Mouse (Mus musculus): Measurements from ENCODE around the gene 4933434E20Rik. TPM values are rescaled to one million over a fixed set of nuclear protein-coding genes. Genes with fewer than 3 reads are reported as not detected.
A peak's percentile ranks its signal among the peaks of the same experiment; 100 is the strongest.

Gene 4933434E20Rik
- polyA plus RNA-seq, 1 experiment from 2014 or later: 143 TPM

GRCm38 (mm10) chr3:90081365-90082240 is 30.2 kb downstream of the 4933434E20Rik start:
- Histone ChIP-seq H3K9ac (peak overlapping the region; percentile 45), H3K4me2 (peak overlapping the region; percentile 77), H3K9me3 (ENCODE audit: low read depth, low read length) (no peaks in the 10 kb centered on the region), H3K27ac (ENCODE audit: low read depth) (peak overlapping the region; percentile 78), H3K27me3 (ENCODE audit: insufficient read depth, low read length) (no peaks in the 10 kb centered on the region), H3K36me3 (ENCODE audit: insufficient read depth) (peaks cover 17% of the 10 kb centered on the region), H3K4me1 (ENCODE audit: insufficient read depth) (peaks cover 27% of the 10 kb centered on the region), H3K4me3 (ENCODE audit: low read depth, low read length) (peak overlapping the region; percentile 96)
- WGBS: 61% methylated on average over 5 of the region's 5 CpGs
- DNase-seq (peak; percentile 36), ATAC-seq (ENCODE audit: insufficient read depth) (no peak)
- TF ChIP-seq CTCF (IDR thresholded peaks at IDR 0.05; ENCODE audit: low read depth): no peak

- peak overlapping the region; percentile 77 for H3K4me2 ChIP-seq
- peaks cover 31% of the 10 kb centered on the region for H3K36me3 ChIP-seq (ENCODE audit: insufficient read depth)
- DNase-seq: peak; percentile 42
- peak overlapping the region; percentile 96 for H3K4me3 ChIP-seq (ENCODE audit: low read depth, low read length)
- H3K27me3 ChIP-seq (ENCODE audit: insufficient read depth, low read length): no peaks in the 10 kb centered on the region
- 28% methylated on average over 5 of the region's 5 CpGs for WGBS
- peak overlapping the region; percentile 14; the same call in 1 of the 2 replicates for H3K9ac ChIP-seq
- H3K4me1 ChIP-seq (ENCODE audit: insufficient read depth): peaks cover 27% of the 10 kb centered on the region
- no peak for ATAC-seq (ENCODE audit: insufficient read depth)
- H3K27ac ChIP-seq (ENCODE audit: low read depth): peak overlapping the region; percentile 81
- H3K9me3 ChIP-seq (ENCODE audit: low read depth, low read length): no peaks in the 10 kb centered on the region
- TF ChIP-seq CTCF (IDR thresholded peaks at IDR 0.05; ENCODE audit: low read depth): no peak
Observed at GRCm38 (mm10) chr3:90083034-90083433, 31.6 kb downstream of the 4933434E20Rik start.

- Histone ChIP-seq H3K4me1 (ENCODE audit: insufficient read depth) (peaks cover 27% of the 10 kb centered on the region), H3K27ac (ENCODE audit: low read depth) (peak overlapping the region; percentile 81), H3K36me3 (ENCODE audit: insufficient read depth) (peaks cover 39% of the 10 kb centered on the region), H3K4me2 (peak overlapping the region; percentile 77), H3K9ac (no peak overlapping the region), H3K9me3 (ENCODE audit: low read depth, low read length) (no peaks in the 10 kb centered on the region), H3K4me3 (ENCODE audit: low read depth, low read length) (peak overlapping the region; percentile 96; the same call in 1 of the 2 replicates), H3K27me3 (ENCODE audit: insufficient read depth, low read length) (no peaks in the 10 kb centered on the region)
- ATAC-seq (ENCODE audit: insufficient read depth) (no peak), DNase-seq (peak; percentile 51)
- no peak for TF ChIP-seq CTCF (IDR thresholded peaks at IDR 0.05; ENCODE audit: low read depth)
- 14% methylated on average over 3 of the region's 3 CpGs for WGBS
Observed at GRCm38 (mm10) chr3:90083698-90084324, 32.4 kb downstream of the 4933434E20Rik start.

- no peaks in the 10 kb centered on the region for H3K27me3 ChIP-seq (ENCODE audit: insufficient read depth, low read length)
- WGBS: 61% methylated on average over 4 of the region's 4 CpGs
- no peak for ATAC-seq (ENCODE audit: insufficient read depth)
- no peak overlapping the region for H3K9ac ChIP-seq
- no peak overlapping the region for H3K4me2 ChIP-seq
- H3K4me3 ChIP-seq (ENCODE audit: low read depth, low read length): no peak overlapping the region
- H3K36me3 ChIP-seq (ENCODE audit: insufficient read depth): peaks cover 49% of the 10 kb centered on the region
- no peak for TF ChIP-seq CTCF (IDR thresholded peaks at IDR 0.05; ENCODE audit: low read depth)
- H3K27ac ChIP-seq (ENCODE audit: low read depth): no peak overlapping the region
- peaks cover 27% of the 10 kb centered on the region for H3K4me1 ChIP-seq (ENCODE audit: insufficient read depth)
- no peaks in the 10 kb centered on the region for H3K9me3 ChIP-seq (ENCODE audit: low read depth, low read length)
- DNase-seq: no peak
Observed at GRCm38 (mm10) chr3:90084790-90085189, 33.4 kb downstream of the 4933434E20Rik start.

- no peak overlapping the region for H3K9ac ChIP-seq
- peaks cover 54% of the 10 kb centered on the region for H3K36me3 ChIP-seq (ENCODE audit: insufficient read depth)
- no peaks in the 10 kb centered on the region for H3K27me3 ChIP-seq (ENCODE audit: insufficient read depth, low read length)
- H3K27ac ChIP-seq (ENCODE audit: low read depth): no peak overlapping the region
- DNase-seq (no peak), ATAC-seq (ENCODE audit: insufficient read depth) (no peak)
- H3K4me3 ChIP-seq (ENCODE audit: low read depth, low read length): no peak overlapping the region
- 74% methylated on average over 6 of the region's 6 CpGs for WGBS
- TF ChIP-seq CTCF (IDR thresholded peaks at IDR 0.05; ENCODE audit: low read depth): no peak
- no peak overlapping the region for H3K4me2 ChIP-seq
- no peaks in the 10 kb centered on the region for H3K9me3 ChIP-seq (ENCODE audit: low read depth, low read length)
- H3K4me1 ChIP-seq (ENCODE audit: insufficient read depth): peaks cover 27% of the 10 kb centered on the region
Observed at GRCm38 (mm10) chr3:90085281-90085680, 33.8 kb downstream of the 4933434E20Rik start.

GRCm38 (mm10) chr3:90086068-90086467 is 34.6 kb downstream of the 4933434E20Rik start:
- H3K36me3 ChIP-seq (ENCODE audit: insufficient read depth): peaks cover 62% of the 10 kb centered on the region
- 76% methylated on average over 5 of the region's 5 CpGs for WGBS
- peaks cover 27% of the 10 kb centered on the region for H3K4me1 ChIP-seq (ENCODE audit: insufficient read depth)
- no peak overlapping the region for H3K4me2 ChIP-seq
- no peak for TF ChIP-seq CTCF (IDR thresholded peaks at IDR 0.05; ENCODE audit: low read depth)
- no peak overlapping the region for H3K9ac ChIP-seq
- H3K4me3 ChIP-seq (ENCODE audit: low read depth, low read length): no peak overlapping the region
- no peaks in the 10 kb centered on the region for H3K9me3 ChIP-seq (ENCODE audit: low read depth, low read length)
- DNase-seq (no peak), ATAC-seq (ENCODE audit: insufficient read depth) (no peak)
- no peak overlapping the region for H3K27ac ChIP-seq (ENCODE audit: low read depth)
- H3K27me3 ChIP-seq (ENCODE audit: insufficient read depth, low read length): no peaks in the 10 kb centered on the region

GRCm38 (mm10) chr3:90088617-90089016 is 37.2 kb downstream of the 4933434E20Rik start:
- DNase-seq (no peak), ATAC-seq (ENCODE audit: insufficient read depth) (no peak)
- no peak overlapping the region for H3K9ac ChIP-seq
- TF ChIP-seq CTCF (IDR thresholded peaks at IDR 0.05; ENCODE audit: low read depth): no peak
- no peak overlapping the region for H3K4me3 ChIP-seq (ENCODE audit: low read depth, low read length)
- H3K4me2 ChIP-seq: no peak overlapping the region
- no peaks in the 10 kb centered on the region for H3K9me3 ChIP-seq (ENCODE audit: low read depth, low read length)
- no peak overlapping the region for H3K27ac ChIP-seq (ENCODE audit: low read depth)
- 70% methylated on average over 2 of the region's 2 CpGs for WGBS
- no peaks in the 10 kb centered on the region for H3K27me3 ChIP-seq (ENCODE audit: insufficient read depth, low read length)
- H3K36me3 ChIP-seq (ENCODE audit: insufficient read depth): peaks cover 80% of the 10 kb centered on the region
- peaks cover 7% of the 10 kb centered on the region for H3K4me1 ChIP-seq (ENCODE audit: insufficient read depth)
